Mouse (Mus musculus): ENCODE measurements around the gene Rsu1.

Rsu1 gene

GRCm38 (mm10) chr2:13039785-13040184, 231.4 kb downstream of the Rsu1 start:
- no peak for DNase-seq

DNA sequence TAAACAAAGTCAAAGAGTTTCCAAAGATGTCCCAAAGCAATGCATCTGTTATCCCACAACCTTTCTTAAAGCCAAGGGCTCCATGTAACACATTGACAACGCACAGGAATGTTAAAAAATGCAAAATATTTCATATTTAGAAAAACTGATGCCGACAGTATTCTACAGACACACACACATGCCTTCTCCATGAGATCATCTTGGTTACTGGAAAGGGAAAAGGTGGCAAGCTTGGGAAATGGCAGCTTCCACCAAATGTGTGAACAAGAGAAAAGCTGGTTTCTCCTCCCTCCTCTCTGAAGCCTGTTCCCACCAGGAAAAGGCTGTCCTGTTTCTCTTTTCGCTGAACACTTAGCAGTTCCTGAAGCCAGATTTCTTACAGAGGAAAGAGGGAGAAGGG, 232.4 kb downstream of the Rsu1 start:
- no peak for DNase-seq
